Mouse (Mus musculus): ENCODE data around the gene Nmt1. TPM values are rescaled to one million over a fixed set of nuclear protein-coding genes. Genes with fewer than 3 reads are reported as not detected.
A peak's percentile ranks its signal among the peaks of the same experiment; 100 is the strongest.

The Nmt1 gene
- total and polyA plus RNA-seq, 3 experiments = 84.5 to 205 (median 115) TPM

GRCm38 (mm10) chr11:103093862-103094833 is 66.2 kb downstream of the Nmt1 start (continued):
- TF ChIP-seq NRF1 (IDR thresholded peaks at IDR 0.05; ENCODE audit: low read depth, low read length) = no peak
- peak; percentile 95 for TF ChIP-seq NELFE (IDR thresholded peaks at IDR 0.05; ENCODE audit: low read depth, low read length)
- peak; percentile 94 for TF ChIP-seq SIN3A (IDR thresholded peaks at IDR 0.05; ENCODE audit: low read length)
- TF ChIP-seq MEF2A (IDR thresholded peaks at IDR 0.05; ENCODE audit: borderline replicate concordance, low read depth, low read length) = peak; percentile 92
- TF ChIP-seq POLR2AphosphoS2 (IDR thresholded peaks at IDR 0.05; ENCODE audit: low read depth, low read length) = peak; percentile 98
- TF ChIP-seq E2F4 (IDR thresholded peaks at IDR 0.05; ENCODE audit: insufficient replicate concordance, low read depth, low read length) = no peak
- peak; percentile 91 for TF ChIP-seq ETS1 (conservative IDR thresholded peaks at IDR 0.05; ENCODE audit: low read depth, low read length)
- TF ChIP-seq CTCF (conservative IDR thresholded peaks at IDR 0.05 in 1 of 2, IDR thresholded peaks at IDR 0.05 in 1 of 2; ENCODE audit: low read depth in 2 of 2, low read length in 2 of 2) = no peak
- TF ChIP-seq BHLHE40 (IDR thresholded peaks at IDR 0.05; ENCODE audit: low read depth, low read length) = peak; percentile 93
- peak; percentile 100 for TF ChIP-seq IRF4 (IDR thresholded peaks at IDR 0.05; ENCODE audit: low read depth, low read length)
- TF ChIP-seq SMC3 (IDR thresholded peaks at IDR 0.05; ENCODE audit: low read depth, low read length) = peak; percentile 20
- 0 out of 2 replicates have a peak, but pooled peaks have one; percentile 62 for TF ChIP-seq MYC (IDR thresholded peaks at IDR 0.05; ENCODE audit: low read depth, low read length)
- TF ChIP-seq RCOR1 (conservative IDR thresholded peaks at IDR 0.05; ENCODE audit: low read depth, low read length) = peak; percentile 96
- TF ChIP-seq ZNF384 (IDR thresholded peaks at IDR 0.05; ENCODE audit: low read depth, low read length) = peak; percentile 30; the same call in 1 of the 2 replicates
- peak; percentile 44 for TF ChIP-seq JUND (conservative IDR thresholded peaks at IDR 0.05; ENCODE audit: low read depth, low read length)
- TF ChIP-seq TBP (conservative IDR thresholded peaks at IDR 0.05; ENCODE audit: low read depth, low read length) = peak; percentile 98
- peak; percentile 78 for TF ChIP-seq MAX (IDR thresholded peaks at IDR 0.05; ENCODE audit: low read length)
- TF ChIP-seq UBTF (IDR thresholded peaks at IDR 0.05; ENCODE audit: low read depth, low read length) = peak; percentile 84
- TF ChIP-seq PAX5 (IDR thresholded peaks at IDR 0.05; ENCODE audit: low read length) = no peak
- peak; percentile 95 for TF ChIP-seq CHD2 (IDR thresholded peaks at IDR 0.05; ENCODE audit: low read length)
- TF ChIP-seq ZC3H11A (IDR thresholded peaks at IDR 0.05; ENCODE audit: low read depth, low read length) = no peak

GRCm38 (mm10) chr11:103095107-103095670 is 67.2 kb downstream of the Nmt1 start:
- no peak for DNase-seq (ENCODE audit: extremely low read depth)
- peak overlapping the region; percentile 54 for H3K4me2 ChIP-seq (ENCODE audit: insufficient read depth, low read depth, poor library complexity, severe bottlenecking)
- H3K9ac ChIP-seq (ENCODE audit: insufficient read depth, low read depth) = peak overlapping the region; percentile 53
- no peaks in the 10 kb centered on the region for H3K27me3 ChIP-seq (replicated peaks)
- no peak overlapping the region for H3K4me3 ChIP-seq (replicated peaks in 1 of 3; ENCODE audit: low read depth in 2 of 3, low read length in 2 of 3, poor library complexity in 1 of 3)
- H3K79me2 ChIP-seq (replicated peaks; ENCODE audit: control insufficient read depth, extremely low read depth, insufficient read depth, poor library complexity, severe bottlenecking) = peaks cover 17% of the 10 kb centered on the region
- H3K36me3 ChIP-seq (replicated peaks in 1 of 2; ENCODE audit: control insufficient read depth in 1 of 2, insufficient read depth in 1 of 2, low read length in 1 of 2) = peaks cover 3 to 30% of the 10 kb centered on the region in 2 experiments
- TF ChIP-seq CHD1 (IDR thresholded peaks at IDR 0.05; ENCODE audit: low read depth, low read length) = peak; percentile 42; the same call in 1 of the 2 replicates
- peak; percentile 46; the same call in 1 of the 2 replicates for TF ChIP-seq MAFK (IDR thresholded peaks at IDR 0.05; ENCODE audit: insufficient replicate concordance, low read length)
- TF ChIP-seq MYC (IDR thresholded peaks at IDR 0.05; ENCODE audit: low read depth, low read length) = no peak
- H3K27ac ChIP-seq (ENCODE audit: insufficient read depth, low read depth) = peak overlapping the region; percentile 99
- dilution Hi-C loops (cut with MboI; ENCODE audit: extremely low pct_ligation_motif_present, extremely low pct_unique_long_range_greater_than_20kb, low sequenced_read_pairs) (no loop called here), in situ Hi-C loops (cut with MboI; ENCODE audit: low pct_ligation_motif_present, low pct_unique_long_range_greater_than_20kb, low sequenced_read_pairs) (no loop called here)
- peaks cover 41 to 62% of the 10 kb centered on the region in 2 experiments for H3K4me1 ChIP-seq (ENCODE audit: control insufficient read depth in 1 of 2, insufficient read depth in 2 of 2)
- no peaks in the 10 kb centered on the region for H3K9me3 ChIP-seq (replicated peaks; ENCODE audit: low read length)
